Mouse (Mus musculus) liver, adult 2 months (tissue): ENCODE measurements around the gene Slc43a2. TPM values are rescaled to one million over a fixed set of nuclear protein-coding genes. Genes with fewer than 3 reads are reported as not detected.
A peak's percentile ranks its signal among the peaks of the same experiment; 100 is the strongest.

Experiments used
- DNase-seq: peaks from one replicate; pipeline ENCODE4 v3.0.0-alpha.2; 2011; ENCODE audit warnings: low read depth, low spot score; ENCODE audit errors: extremely low read depth
- H3K27ac ChIP-seq: fragments of 200-500 bp; replicated peaks from 2 replicates; pipeline ENCODE4 v1.5.1; 2012; ENCODE audit warnings: low read depth, mild to moderate bottlenecking, control low read depth, inconsistent platforms, low read length; ENCODE audit not compliant: insufficient read depth
- H3K27me3 ChIP-seq: fragments of 200-500 bp; 2 replicates; pipeline ENCODE4 v1.6.1; 2012; ENCODE audit warnings: mild to moderate bottlenecking, moderate library complexity, low read length, inconsistent platforms; ENCODE audit not compliant: control insufficient read depth, insufficient read depth
- H3K36me3 ChIP-seq: fragments of 200-500 bp; 2 replicates; pipeline ENCODE4 v1.6.1; 2012; ENCODE audit warnings: low read length, inconsistent platforms; ENCODE audit not compliant: control insufficient read depth, insufficient read depth
- H3K4me1 ChIP-seq: fragments of 200-500 bp; 2 replicates; pipeline ENCODE4 v1.6.1; 2011; ENCODE audit warnings: low read length; ENCODE audit not compliant: control insufficient read depth, insufficient read depth
- H3K4me3 ChIP-seq: fragments of 200-500 bp; 2 replicates; pipeline ENCODE4 v1.5.1; 2011; ENCODE audit warnings: low read depth, mild to moderate bottlenecking, control low read depth, low read length, moderate library complexity; ENCODE audit not compliant: insufficient read depth
- H3K79me2 ChIP-seq: fragments of 200-500 bp; 2 replicates; pipeline ENCODE4 v1.6.1; 2012; ENCODE audit warnings: inconsistent platforms, mild to moderate bottlenecking, low read length, moderate library complexity; ENCODE audit not compliant: control insufficient read depth, insufficient read depth
- H3K9ac ChIP-seq: fragments of 200-500 bp; 2 replicates; pipeline ENCODE4 v1.6.1; 2012; ENCODE audit warnings: low read depth, mild to moderate bottlenecking, control low read depth, inconsistent platforms, low read length
- CTCF ChIP-seq: fragments of 200-500 bp; IDR thresholded peaks from 2 replicates; pipeline ENCODE4 v1.5.1; 2011; ENCODE audit warnings: low read depth, low read length, control low read depth
- POLR2A ChIP-seq: fragments of 200-500 bp; IDR thresholded peaks from 2 replicates; pipeline ENCODE4 v1.6.1; 2011; ENCODE audit warnings: low read length, control low read depth; ENCODE audit not compliant: insufficient read depth; ENCODE audit errors: extremely low read depth
- WGBS: fragments of 180-500 bp; shearing (Covaris S2); methylation state at CpG from one replicate; pipeline ENCODE4 v1.1.7; 2018; 5-methylcytosine and 5-hydroxymethylcytosine counted together
- polyA plus RNA-seq: library from polyadenylated mRNA; depleted of rRNA; stranded (reverse); fragments of >200 nt; gene quantifications from 2 replicates; pipeline ENCODE4 v1.2.3, GENCODE M21; 2012
- total RNA-seq: library from RNA; depleted of rRNA; stranded (reverse); fragments of >200 nt; gene quantifications from 2 replicates; pipeline ENCODE4 v1.2.3, GENCODE M21; 2014

Slc43a2 gene
- total and polyA plus RNA-seq, 2 experiments: 4.1 to 8.0 TPM

GRCm38 (mm10) chr11:75532340-75533277 lies 1.1 kb downstream of the Slc43a2 start:
- peaks cover 5% of the 10 kb centered on the region for H3K4me1 ChIP-seq

GRCm38 (mm10) chr11:75533314-75534015 lies 2.0 kb downstream of the Slc43a2 start:
- Histone ChIP-seq H3K27ac (peak overlapping the region; percentile 55), H3K4me1 (peaks cover 5% of the 10 kb centered on the region), H3K4me3 (peak overlapping the region; percentile 22), H3K9ac (peak overlapping the region; percentile 40), H3K79me2 (no peaks in the 10 kb centered on the region), H3K36me3 (0 out of 2 replicates have a peak, but pooled peaks cover 1% of the 10 kb centered on the region), H3K27me3 (no peaks in the 10 kb centered on the region)
- no peak for DNase-seq
- WGBS: 63% methylated on average over 6 of the region's 6 CpGs
- no peak for TF ChIP-seq CTCF
- TF ChIP-seq POLR2A: no peak

More at GRCm38 (mm10) chr11:75532340-75533277, 1.1 kb downstream of the Slc43a2 start:
- peaks cover 1% of the 10 kb centered on the region; the same call in 1 of the 2 replicates for H3K36me3 ChIP-seq
- WGBS: 33% methylated on average over 38 of the region's 38 CpGs
- H3K4me3 ChIP-seq: peak overlapping the region; percentile 86
- DNase-seq: peak; percentile 42
- H3K79me2 ChIP-seq: no peaks in the 10 kb centered on the region
- H3K27ac ChIP-seq: peak overlapping the region; percentile 55
- no peak for TF ChIP-seq CTCF
- TF ChIP-seq POLR2A: no peak
- H3K27me3 ChIP-seq: no peaks in the 10 kb centered on the region
- H3K9ac ChIP-seq: peak overlapping the region; percentile 75

GRCm38 (mm10) chr11:75534286-75535033 lies 3.0 kb downstream of the Slc43a2 start:
- 69% methylated on average over 4 of the region's 4 CpGs for WGBS
- Histone ChIP-seq H3K27me3 (no peaks in the 10 kb centered on the region), H3K4me3 (no peak overlapping the region), H3K36me3 (no peaks in the 10 kb centered on the region), H3K4me1 (peaks cover 5% of the 10 kb centered on the region), H3K9ac (no peak overlapping the region), H3K27ac (peak overlapping the region; percentile 41), H3K79me2 (no peaks in the 10 kb centered on the region)
- peak; percentile 10 for DNase-seq
- TF ChIP-seq POLR2A (no peak), CTCF (no peak)

GRCm38 (mm10) chr11:75535106-75535795 lies 3.8 kb downstream of the Slc43a2 start:
- TF ChIP-seq POLR2A (no peak), CTCF (no peak)
- Histone ChIP-seq H3K9ac (peak overlapping the region; percentile 14; the same call in 1 of the 2 replicates), H3K4me1 (peaks cover 5% of the 10 kb centered on the region), H3K79me2 (no peaks in the 10 kb centered on the region), H3K36me3 (no peaks in the 10 kb centered on the region), H3K4me3 (0 out of 2 replicates have a peak overlapping the region, but pooled peaks have one; percentile 8), H3K27ac (peak overlapping the region; percentile 45), H3K27me3 (no peaks in the 10 kb centered on the region)
- peak; percentile 10 for DNase-seq
- WGBS: 65% methylated on average over 13 of the region's 13 CpGs
